Mouse (Mus musculus) T-cell, adult 2 months (primary cell): ENCODE results near the gene Adgrl2.

ENCODE experiments used
- DNase-seq: peaks from one replicate; pipeline ENCODE4 v3.0.0; 2022; ENCODE audit warnings: low spot score

The Adgrl2 gene

GRCm38 (mm10) chr3:148990531-148991003 lies at the start of gene Adgrl2:
Adgrl2 (minus strand) TSS chr3:148990555.
- no peak for DNase-seq

GRCm38 (mm10) chr3:149038771-149039170 lies 48.4 kb upstream of the Adgrl2 start:
- no peak for DNase-seq

- DNase-seq: no peak
Measured at GRCm38 (mm10) chr3:149019925-149020324, 29.6 kb upstream of the Adgrl2 start.

- DNase-seq: no peak
Measured at GRCm38 (mm10) chr3:149009311-149009710, 19.0 kb upstream of the Adgrl2 start.

- no peak for DNase-seq
Measured at GRCm38 (mm10) chr3:149008634-149009023, 18.3 kb upstream of the Adgrl2 start.

GRCm38 (mm10) chr3:149007860-149008633 lies 17.7 kb upstream of the Adgrl2 start:
- no peak for DNase-seq

GRCm38 (mm10) chr3:149001364-149001763 lies 11.0 kb upstream of the Adgrl2 start:
- no peak for DNase-seq

GRCm38 (mm10) chr3:148998661-148999060 lies 8.3 kb upstream of the Adgrl2 start:
- no peak for DNase-seq

- no peak for DNase-seq
Measured at GRCm38 (mm10) chr3:148991056-148991455, 701 bp upstream of the Adgrl2 start.

- DNase-seq: no peak
Measured at GRCm38 (mm10) chr3:148989818-148990530, 381 bp downstream of the Adgrl2 start.

- no peak for DNase-seq
Measured at GRCm38 (mm10) chr3:148988996-148989817, 1.1 kb downstream of the Adgrl2 start.

- DNase-seq: no peak
Measured at GRCm38 (mm10) chr3:148988293-148988995, 1.9 kb downstream of the Adgrl2 start.

- DNase-seq: no peak
Measured at GRCm38 (mm10) chr3:148987591-148988292, 2.6 kb downstream of the Adgrl2 start.

- DNase-seq: no peak
Measured at GRCm38 (mm10) chr3:148986894-148987590, 3.3 kb downstream of the Adgrl2 start.

GRCm38 (mm10) chr3:148986296-148986893 lies 4.0 kb downstream of the Adgrl2 start:
- no peak for DNase-seq

GRCm38 (mm10) chr3:148984326-148984725 lies 6.0 kb downstream of the Adgrl2 start:
- no peak for DNase-seq

GRCm38 (mm10) chr3:148982370-148982769 lies 8.0 kb downstream of the Adgrl2 start:
- DNase-seq: no peak

- DNase-seq: no peak
Measured at GRCm38 (mm10) chr3:148981776-148982175, 8.6 kb downstream of the Adgrl2 start.

- no peak for DNase-seq
Measured at GRCm38 (mm10) chr3:148978541-148978940, 11.8 kb downstream of the Adgrl2 start.

- no peak for DNase-seq
Measured at GRCm38 (mm10) chr3:148977838-148978237, 12.5 kb downstream of the Adgrl2 start.
